Mouse (Mus musculus) thymus, adult 2 months (tissue): ENCODE results near the gene Lgr5. TPM values are rescaled to one million over a fixed set of nuclear protein-coding genes. Genes with fewer than 3 reads are reported as not detected.

ENCODE experiments used
- DNase-seq: peaks from one replicate; pipeline ENCODE4 v3.0.0; 2021
- H3K27ac ChIP-seq: fragments of 200-500 bp; 2 replicates; pipeline ENCODE4 v1.5.1; 2012; ENCODE audit warnings: low read length, control low read depth; ENCODE audit not compliant: control insufficient read depth, insufficient read depth
- H3K27me3 ChIP-seq: fragments of 200-500 bp; 2 replicates; pipeline ENCODE4 v1.6.1; 2012; ENCODE audit warnings: mild to moderate bottlenecking, low read length, moderate library complexity, mixed read lengths; ENCODE audit not compliant: control insufficient read depth, insufficient read depth
- H3K36me3 ChIP-seq: fragments of 200-500 bp; 2 replicates; pipeline ENCODE4 v1.6.1; 2012; ENCODE audit warnings: mild to moderate bottlenecking, low read length, moderate library complexity; ENCODE audit not compliant: control insufficient read depth, insufficient read depth
- H3K4me1 ChIP-seq: fragments of 200-500 bp; replicated peaks from 2 replicates; pipeline ENCODE4 v1.6.1; 2012; ENCODE audit warnings: low read length; ENCODE audit not compliant: control insufficient read depth, insufficient read depth
- H3K4me3 ChIP-seq: fragments of 200-500 bp; 2 replicates; pipeline ENCODE4 v1.5.1; 2012; ENCODE audit warnings: mild to moderate bottlenecking, low read length, control low read depth, moderate library complexity; ENCODE audit not compliant: control insufficient read depth, insufficient read depth
- CTCF ChIP-seq: fragments of 200-500 bp; IDR thresholded peaks from 2 replicates; pipeline ENCODE4 v1.5.1; 2012; ENCODE audit warnings: mild to moderate bottlenecking, control low read depth, low read length, moderate library complexity, borderline replicate concordance; ENCODE audit not compliant: control insufficient read depth, poor library complexity, insufficient read depth; ENCODE audit errors: extremely low read depth
- POLR2A ChIP-seq: fragments of 200-500 bp; IDR thresholded peaks from 2 replicates; pipeline ENCODE4 v1.6.1; 2012; ENCODE audit warnings: mild to moderate bottlenecking, low read length, control low read depth, moderate library complexity; ENCODE audit not compliant: control insufficient read depth, poor library complexity, insufficient read depth; ENCODE audit errors: extremely low read depth
- WGBS: fragments of 180-500 bp; shearing (Covaris S2); methylation state at CpG from one replicate; pipeline ENCODE4 v1.1.7; 2018; 5-methylcytosine and 5-hydroxymethylcytosine counted together
- polyA plus RNA-seq: library from polyadenylated mRNA; depleted of rRNA; stranded (reverse); fragments of >200 nt; gene quantifications from 2 replicates; pipeline ENCODE4 v1.2.3, GENCODE M21; 2012

Lgr5 gene
- polyA plus RNA-seq, 1 experiment: 0.15 TPM

DNA sequence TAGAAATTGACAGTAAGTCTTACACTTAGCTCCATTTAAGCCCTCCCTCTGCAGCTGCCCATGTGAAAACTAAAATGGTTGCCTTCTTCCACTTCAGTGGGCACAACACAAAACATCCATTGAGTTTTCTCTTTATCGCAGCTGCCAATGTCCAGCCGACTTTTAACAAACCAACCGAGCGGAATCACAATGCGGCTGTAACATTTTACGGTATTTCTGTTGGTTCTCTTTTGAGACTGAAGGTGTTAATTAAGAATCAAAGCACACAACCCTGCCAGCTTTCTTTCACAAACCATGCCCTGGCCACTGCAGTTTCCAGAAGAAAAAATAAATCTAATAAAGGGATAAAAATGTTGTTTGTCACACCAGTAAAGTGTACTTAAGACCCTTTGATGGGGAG lies 16.3 kb downstream of the Lgr5 start:
- H3K36me3 ChIP-seq: no peaks in the 10 kb centered on the region
- H3K27me3 ChIP-seq: no peaks in the 10 kb centered on the region
- H3K27ac ChIP-seq: no peak overlapping the region
- no peaks in the 10 kb centered on the region for H3K4me1 ChIP-seq
- no peak for DNase-seq
- TF ChIP-seq CTCF: no peak
- no peak for TF ChIP-seq POLR2A
- 97% methylated on average over 6 of the region's 6 CpGs for WGBS
- no peak overlapping the region for H3K4me3 ChIP-seq

DNA sequence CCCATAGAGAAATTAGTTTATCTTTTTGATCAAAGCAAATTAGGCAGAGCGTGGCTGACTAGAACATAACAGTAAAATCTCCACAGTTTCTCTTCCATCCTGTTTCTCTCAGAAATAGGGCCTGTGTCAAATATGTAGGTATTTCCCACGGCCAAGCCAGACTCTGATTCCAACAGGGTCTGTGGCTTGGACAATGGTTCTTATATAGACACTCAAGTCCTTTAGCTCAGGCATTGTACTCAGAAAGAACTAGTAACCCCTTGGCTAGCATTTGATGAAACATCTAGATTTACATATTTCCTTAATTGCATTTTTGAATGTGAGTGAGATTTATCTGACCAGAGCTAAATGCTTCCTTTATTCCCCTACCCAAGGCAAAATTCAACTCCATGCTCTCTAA lies 17.0 kb downstream of the Lgr5 start:
- Histone ChIP-seq H3K4me3 (no peak overlapping the region), H3K27me3 (no peaks in the 10 kb centered on the region), H3K27ac (no peak overlapping the region), H3K4me1 (no peaks in the 10 kb centered on the region), H3K36me3 (no peaks in the 10 kb centered on the region)
- 86% methylated on average over 2 of the region's 2 CpGs for WGBS
- DNase-seq: no peak
- TF ChIP-seq POLR2A: no peak
- no peak for TF ChIP-seq CTCF

DNA sequence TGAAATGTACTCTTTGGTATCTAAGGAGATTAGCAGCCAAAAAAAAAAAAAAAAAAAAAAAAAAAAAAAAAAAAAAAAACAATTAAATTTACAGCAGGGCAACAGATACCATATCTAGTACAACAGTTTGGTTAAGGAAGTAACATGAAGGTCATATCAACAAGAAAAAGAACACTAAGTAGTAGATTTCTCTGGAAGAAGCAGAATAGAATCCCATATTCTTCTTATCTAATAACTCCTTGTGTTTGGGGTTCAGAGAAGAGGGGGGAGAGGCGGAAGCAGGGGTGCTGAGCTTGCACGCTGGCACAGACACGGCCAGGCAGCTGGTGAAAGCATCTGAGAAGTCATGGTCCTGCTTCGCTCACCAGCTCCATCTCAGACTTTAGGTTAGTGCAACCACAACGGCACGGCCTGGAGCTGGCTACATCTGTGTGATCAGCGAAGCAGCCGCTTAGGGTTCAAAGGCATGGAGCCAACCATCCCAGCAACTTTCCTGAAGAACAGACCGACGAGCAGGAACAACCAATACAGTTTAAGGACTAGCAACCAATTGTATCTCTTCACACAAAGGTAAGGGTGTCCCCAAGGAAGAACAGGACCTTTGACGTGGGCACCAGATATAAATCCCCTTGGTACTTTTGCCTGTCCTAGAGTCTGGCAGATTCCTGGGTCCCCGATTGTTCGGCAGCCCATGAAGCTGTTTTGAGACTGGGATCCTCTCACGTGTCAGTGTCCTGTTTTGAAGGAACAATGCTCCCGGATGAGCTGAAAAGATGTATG lies 17.7 kb downstream of the Lgr5 start, which contains the start of gene A930009A15Rik:
A930009A15Rik (plus strand) TSS at position 275 of the 780 bp plus-strand sequence.
- 93% methylated on average over 15 of the region's 15 CpGs for WGBS

DNA sequence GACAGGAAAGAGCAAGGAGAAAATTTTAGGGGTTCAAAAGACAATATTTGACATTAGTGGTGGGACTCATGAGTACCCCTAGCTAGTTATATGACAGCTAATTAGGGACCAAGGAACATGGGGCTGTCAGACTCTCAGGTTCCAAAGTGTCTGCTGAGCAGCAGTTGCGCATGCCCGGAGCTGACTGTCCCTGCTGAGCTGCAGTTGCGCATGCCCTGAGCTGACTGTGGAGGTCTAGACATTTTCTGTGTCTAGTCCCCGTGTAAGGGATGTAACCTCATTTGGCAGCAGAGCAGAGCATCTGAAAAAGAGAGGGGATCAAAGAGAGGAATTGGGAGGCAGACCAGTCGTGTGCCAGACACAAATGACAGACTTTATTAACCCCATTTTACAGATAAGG lies 23.6 kb downstream of the Lgr5 start:
- TF ChIP-seq POLR2A (no peak), CTCF (no peak)
- WGBS: 84% methylated on average over 5 of the region's 5 CpGs
- DNase-seq: no peak
- Histone ChIP-seq H3K27me3 (no peaks in the 10 kb centered on the region), H3K4me1 (no peaks in the 10 kb centered on the region), H3K36me3 (no peaks in the 10 kb centered on the region), H3K27ac (no peak overlapping the region), H3K4me3 (no peak overlapping the region)

More for the DNA sequence above, 17.7 kb downstream of the Lgr5 start, which contains the start of gene A930009A15Rik:
- Histone ChIP-seq H3K27me3 (no peaks in the 10 kb centered on the region), H3K4me3 (no peak within 1 kb of the TSS), H3K27ac (no peak within 1 kb of the TSS), H3K36me3 (no peaks in the 10 kb centered on the region), H3K4me1 (no peaks in the 10 kb centered on the region)
- no peak for DNase-seq
- TF ChIP-seq POLR2A: no peak
- no peak for TF ChIP-seq CTCF

DNA sequence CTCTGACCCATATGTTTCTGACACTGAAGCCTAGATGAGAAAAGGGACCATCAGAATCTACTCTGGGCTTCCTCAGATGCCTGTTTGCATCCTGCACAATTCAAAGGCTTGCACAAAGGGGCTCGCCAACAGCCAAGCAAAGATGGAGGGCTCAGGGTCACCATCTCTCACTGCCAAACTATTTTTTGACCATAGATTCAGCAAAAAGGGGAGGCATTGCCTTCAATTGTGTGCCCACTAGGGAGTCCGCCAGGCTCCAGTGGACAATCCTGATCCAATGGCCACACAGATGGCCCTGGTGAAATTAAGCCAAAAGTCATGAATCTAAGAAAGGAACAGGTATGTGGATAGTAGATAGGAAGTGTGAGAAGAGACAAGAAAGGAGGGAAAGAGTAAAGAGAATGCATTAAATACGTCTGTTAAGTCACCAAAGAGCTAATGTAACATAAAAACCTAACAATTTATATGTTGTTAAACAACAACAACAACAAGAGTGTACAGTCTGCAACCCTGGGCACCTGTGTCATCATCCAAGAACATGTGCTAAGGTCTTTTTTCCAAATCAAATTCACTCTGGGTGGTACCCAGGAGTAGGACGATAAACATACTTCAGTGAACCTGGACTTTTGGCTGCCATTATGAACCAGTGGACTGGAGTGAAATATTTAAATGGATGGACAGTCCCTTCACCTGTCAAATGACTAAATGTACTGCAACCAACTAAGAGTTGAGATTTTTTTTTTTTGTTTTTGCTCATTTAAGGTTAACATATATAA lies 24.5 kb downstream of the Lgr5 start:
- H3K4me1 ChIP-seq: no peaks in the 10 kb centered on the region
- no peak overlapping the region for H3K4me3 ChIP-seq
- H3K27ac ChIP-seq: no peak overlapping the region
- H3K27me3 ChIP-seq: no peaks in the 10 kb centered on the region
- 89% methylated on average over 4 of the region's 4 CpGs for WGBS
- TF ChIP-seq CTCF: no peak
- no peak for DNase-seq
- H3K36me3 ChIP-seq: no peaks in the 10 kb centered on the region

DNA sequence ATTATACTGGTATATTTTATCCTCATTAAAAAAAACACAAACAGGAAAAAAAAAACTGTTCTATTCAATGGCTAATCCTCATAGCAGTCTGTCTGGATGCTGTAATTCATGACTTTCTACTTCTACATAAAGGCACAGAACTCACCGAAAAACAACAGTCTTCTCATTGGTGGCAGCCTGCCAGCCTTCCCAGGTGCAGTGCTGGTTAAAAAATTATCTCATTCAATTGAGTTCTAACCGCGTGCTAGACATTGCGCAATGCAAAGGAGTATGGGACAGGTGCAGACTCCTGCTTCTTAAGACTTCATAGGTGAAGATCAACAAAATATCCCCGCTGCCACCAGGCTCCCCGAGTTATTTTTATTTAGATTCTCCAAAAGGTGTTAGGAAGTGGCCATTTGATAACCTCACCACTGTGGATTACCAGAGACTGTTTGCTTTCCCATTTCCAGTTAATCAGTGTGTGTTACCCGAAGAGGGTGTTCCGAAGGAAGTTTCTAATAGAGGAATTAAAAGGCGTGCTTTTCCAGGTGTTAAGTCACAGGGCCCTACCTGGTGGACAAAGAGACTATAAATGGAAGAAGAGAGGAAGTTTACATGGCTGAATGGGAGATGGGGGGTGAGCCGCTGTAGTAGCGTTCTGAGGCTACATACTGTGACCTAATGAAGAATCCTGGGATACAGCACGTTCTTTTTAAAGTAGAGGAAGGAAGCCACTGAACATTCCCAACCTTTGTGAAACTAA lies 26.3 kb downstream of the Lgr5 start:
- WGBS: 45% methylated on average over 12 of the region's 12 CpGs
- TF ChIP-seq POLR2A (no peak), CTCF (no peak)
- DNase-seq: no peak
- Histone ChIP-seq H3K36me3 (no peaks in the 10 kb centered on the region), H3K4me1 (no peaks in the 10 kb centered on the region), H3K4me3 (no peak overlapping the region), H3K27me3 (no peaks in the 10 kb centered on the region), H3K27ac (no peak overlapping the region)
